Mouse (Mus musculus) ES-E14 (cell line): ENCODE results near the gene Fgr. TPM values are rescaled to one million over a fixed set of nuclear protein-coding genes. Genes with fewer than 3 reads are reported as not detected.

Experiments
- DNase-seq: peaks from one replicate; pipeline ENCODE4 v3.0.0-alpha.2; 2013; ENCODE audit warnings: low read depth, low spot score
- H3K27ac ChIP-seq: 2 replicates; pipeline ENCODE4 v1.5.1; 2012; ENCODE audit warnings: low read depth, mild to moderate bottlenecking, low read length, moderate library complexity, mixed read lengths; ENCODE audit not compliant: poor library complexity, insufficient read depth, severe bottlenecking
- H3K36me3 ChIP-seq: 2 replicates; pipeline ENCODE4 v1.6.1; 2012; ENCODE audit warnings: mild to moderate bottlenecking, low read length, moderate library complexity, mixed read lengths; ENCODE audit not compliant: control insufficient read depth, poor library complexity, insufficient read depth, severe bottlenecking
- H3K4me1 ChIP-seq, 2 experiments: fragments of 150-350 bp in 1 of 2; sonication (generic) in 1 of 2; 2 replicates each; pipeline ENCODE4 v1.6.1; 2012; ENCODE audit warnings: low read length in 2 of 2, mild to moderate bottlenecking in 1 of 2, mixed read lengths in 1 of 2; ENCODE audit not compliant: control insufficient read depth in 2 of 2, insufficient read depth in 2 of 2, poor library complexity in 1 of 2
- H3K4me3 ChIP-seq, 2 experiments: fragments of 150-350 bp in 1 of 2; sonication (generic) in 1 of 2; 2 replicates each; pipeline ENCODE4 v1.5.1; 2012; ENCODE audit warnings: low read length in 2 of 2, low read depth in 1 of 2, mild to moderate bottlenecking in 1 of 2, mixed read lengths in 1 of 2; ENCODE audit not compliant: insufficient read depth in 1 of 2, poor library complexity in 1 of 2, severe bottlenecking in 1 of 2
- H3K9ac ChIP-seq: 2 replicates; pipeline ENCODE4 v1.6.1; 2012; ENCODE audit warnings: low read depth, mild to moderate bottlenecking, low read length, mixed read lengths; ENCODE audit not compliant: poor library complexity, insufficient read depth, severe bottlenecking
- H3K9me3 ChIP-seq: fragments of 150-350 bp; sonication (generic); 2 replicates; pipeline ENCODE4 v1.6.1; 2012; ENCODE audit warnings: low read depth, mild to moderate bottlenecking, low read length; ENCODE audit not compliant: control insufficient read depth, insufficient read depth
- CHD2 ChIP-seq: IDR thresholded peaks from 2 replicates; pipeline ENCODE4 v1.6.1; 2014; ENCODE audit warnings: mild to moderate bottlenecking, low read depth, low read length, inconsistent platforms
- HCFC1 ChIP-seq: IDR thresholded peaks from 2 replicates; pipeline ENCODE4 v1.6.1; 2012; ENCODE audit warnings: low read length, inconsistent platforms, borderline replicate concordance; ENCODE audit not compliant: insufficient read depth
- MAFK ChIP-seq: IDR thresholded peaks from 2 replicates; pipeline ENCODE4 v1.6.1; 2014; ENCODE audit warnings: mild to moderate bottlenecking, low read depth, low read length, inconsistent platforms; ENCODE audit not compliant: insufficient read depth
- ZC3H11A ChIP-seq: IDR thresholded peaks from 2 replicates; pipeline ENCODE4 v1.6.1; 2012; ENCODE audit warnings: low read depth, mild to moderate bottlenecking, inconsistent platforms, low read length, borderline replicate concordance
- ZNF384 ChIP-seq: IDR thresholded peaks from 2 replicates; pipeline ENCODE4 v1.6.1; 2012; ENCODE audit warnings: low read depth, low read length, inconsistent platforms
- in situ Hi-C, 2 experiments: fragments of 600-800 bp; cut with MboI; formaldehyde crosslinking; loops; one replicate each; pipeline ENCODE4 v1.15.1; 2025; ENCODE audit warnings: low sequenced_read_pairs in 2 of 2, inconsistent platforms in 1 of 2; ENCODE audit not compliant: unreplicated experiment in 2 of 2
- total RNA-seq: library from RNA; depleted of rRNA; stranded (reverse); fragments of 300-350 nt; gene quantifications from 2 replicates; pipeline ENCODE4 v1.2.3, GENCODE M21; 2012

The Fgr gene
- total RNA-seq, 1 experiment = 1.8 TPM

GRCm38 (mm10) chr4:132958741-132959678, 14.9 kb upstream of the Fgr start:
- in situ Hi-C loops = loop anchor here in 1 of 2 experiments (10.0 kb wide), 1 partner anchor 46 kb away; no protein-coding TSS in a partner anchor
- TF ChIP-seq HCFC1 = no peak
- no peak for TF ChIP-seq MAFK
- TF ChIP-seq ZNF384 = no peak
- TF ChIP-seq CHD2 = no peak
- TF ChIP-seq ZC3H11A = no peak
- no peaks in the 10 kb centered on the region for H3K9me3 ChIP-seq
- H3K36me3 ChIP-seq = no peaks in the 10 kb centered on the region
- H3K27ac ChIP-seq = peak overlapping the region; percentile 90
- H3K9ac ChIP-seq = no peak overlapping the region; the same call in 1 of the 2 replicates
- H3K4me3 ChIP-seq = peak overlapping the region in 1 of 2 experiments; percentile 11; a peak in 2 of 4 replicates
- DNase-seq = peak; percentile 83
- H3K4me1 ChIP-seq = peaks cover 17 to 50% of the 10 kb centered on the region in 2 experiments

- in situ Hi-C loops = loop anchor here in 1 of 2 experiments (10.0 kb wide), 1 partner anchor 45 kb away; no protein-coding TSS in a partner anchor
- no peaks in the 10 kb centered on the region for H3K36me3 ChIP-seq
- peaks cover 17 to 53% of the 10 kb centered on the region in 2 experiments for H3K4me1 ChIP-seq
- no peaks in the 10 kb centered on the region for H3K9me3 ChIP-seq
- DNase-seq = no peak
- no peak for TF ChIP-seq ZNF384
- no peak for TF ChIP-seq ZC3H11A
- no peak for TF ChIP-seq MAFK
- TF ChIP-seq HCFC1 = no peak
- TF ChIP-seq CHD2 = no peak
- no peak overlapping the region; the same call in 1 of the 2 replicates for H3K9ac ChIP-seq
- H3K4me3 ChIP-seq = no peak overlapping the region
- peak overlapping the region; percentile 90; the same call in 1 of the 2 replicates for H3K27ac ChIP-seq
Observed at GRCm38 (mm10) chr4:132959679-132960045, 14.2 kb upstream of the Fgr start.

- Histone ChIP-seq H3K27ac (peak overlapping the region; percentile 12; the same call in 1 of the 2 replicates), H3K9ac (no peak overlapping the region), H3K4me1 (peaks cover 17 to 51% of the 10 kb centered on the region in 2 experiments), H3K9me3 (no peaks in the 10 kb centered on the region), H3K36me3 (no peaks in the 10 kb centered on the region), H3K4me3 (no peak overlapping the region)
- TF ChIP-seq ZNF384 = no peak
- TF ChIP-seq HCFC1 = no peak
- no peak for TF ChIP-seq MAFK
- TF ChIP-seq ZC3H11A = no peak
- no peak for TF ChIP-seq CHD2
- in situ Hi-C loops = no loop called here
- DNase-seq = no peak
Observed at GRCm38 (mm10) chr4:132960313-132960712, 13.6 kb upstream of the Fgr start.

GRCm38 (mm10) chr4:132960864-132961639, 12.8 kb upstream of the Fgr start:
- TF ChIP-seq HCFC1 = no peak
- no peak for TF ChIP-seq ZC3H11A
- no peak for TF ChIP-seq ZNF384
- no peak for TF ChIP-seq MAFK
- TF ChIP-seq CHD2 = no peak
- Histone ChIP-seq H3K36me3 (no peaks in the 10 kb centered on the region), H3K27ac (peak overlapping the region; percentile 12; the same call in 1 of the 2 replicates), H3K9ac (peak overlapping the region; percentile 8; the same call in 1 of the 2 replicates), H3K4me1 (peaks cover 17 to 44% of the 10 kb centered on the region in 2 experiments), H3K9me3 (no peaks in the 10 kb centered on the region), H3K4me3 (no peak overlapping the region)
- in situ Hi-C loops = no loop called here
- no peak for DNase-seq
